Mouse (Mus musculus) natural killer cell, adult 2 months (primary cell): Measurements from ENCODE around the gene Wdr59.

ENCODE experiments used
- DNase-seq, 2 experiments: peaks; one replicate each; pipeline ENCODE4 v3.0.0; 2022; ENCODE audit warnings: low spot score in 2 of 2

Wdr59 gene

GRCm38 (mm10) chr8:111403391-111403790, 118.5 kb downstream of the Wdr59 start:
- no peak for DNase-seq
